Mouse (Mus musculus) bone marrow macrophage, adult 2 months (primary cell): ENCODE results near the gene Olfr418. TPM values are rescaled to one million over a fixed set of nuclear protein-coding genes. Genes with fewer than 3 reads are reported as not detected.
"Not testable (repeated sequence)": the region's sequence is repeated elsewhere in the genome, so short reads cannot be mapped to it uniquely, and the experiment has no call there.

Experiments used
- H3K27ac ChIP-seq: 2 replicates; pipeline ENCODE4 v1.5.1; 2012; ENCODE audit warnings: low read depth, low read length; ENCODE audit not compliant: insufficient read depth
- H3K4me1 ChIP-seq: 2 replicates; pipeline ENCODE4 v1.6.1; 2012; ENCODE audit warnings: low read length; ENCODE audit not compliant: control insufficient read depth, insufficient read depth
- H3K4me3 ChIP-seq: 2 replicates; pipeline ENCODE4 v1.5.1; 2012; ENCODE audit warnings: mild to moderate bottlenecking, low read length, moderate library complexity; ENCODE audit not compliant: insufficient read depth
- CTCF ChIP-seq: IDR thresholded peaks from 2 replicates; pipeline ENCODE4 v1.5.1; 2012; ENCODE audit warnings: low read depth, mild to moderate bottlenecking, low read length, moderate library complexity
- POLR2A ChIP-seq: IDR thresholded peaks from 2 replicates; pipeline ENCODE4 v1.6.1; 2012; ENCODE audit warnings: mild to moderate bottlenecking, low read depth, low read length, borderline replicate concordance
- polyA plus RNA-seq: library from polyadenylated mRNA; stranded (reverse); fragments of >200 nt; gene quantifications from 2 replicates; pipeline ENCODE4 v1.2.4, GENCODE M21; 2012; ENCODE audit not compliant: missing spikeins, insufficient read depth, insufficient read length

Gene Olfr418
- not detected in 2 replicates for polyA plus RNA-seq

DNA sequence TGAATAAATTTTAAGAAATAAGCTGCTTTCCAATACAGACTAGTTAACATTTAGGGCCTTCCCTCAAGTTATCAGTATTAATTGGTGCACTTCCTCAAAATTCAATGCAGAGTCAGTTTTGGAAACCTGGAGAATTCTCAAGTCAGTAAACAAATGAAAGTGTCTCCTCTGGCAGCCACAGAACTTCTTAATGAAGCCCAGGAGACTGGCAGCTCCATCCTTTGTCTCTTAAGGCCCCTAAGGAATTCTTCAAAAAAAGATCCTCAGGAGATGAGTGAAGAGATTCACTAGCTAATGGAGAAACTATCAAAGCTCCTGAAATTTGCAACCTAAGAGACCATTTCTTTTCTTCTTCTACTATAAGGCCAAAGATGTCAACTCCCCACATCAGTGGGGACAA is at the start of gene Olfr418:
Gene Olfr418, plus strand, starts transcription at position 301 of the 400 bp plus-strand sequence.
- Histone ChIP-seq H3K27ac (no peak within 1 kb of the TSS), H3K4me3 (no peak within 1 kb of the TSS), H3K4me1 (no peaks in the 10 kb centered on the region)
- TF ChIP-seq CTCF (no peak), POLR2A (no peak)

DNA sequence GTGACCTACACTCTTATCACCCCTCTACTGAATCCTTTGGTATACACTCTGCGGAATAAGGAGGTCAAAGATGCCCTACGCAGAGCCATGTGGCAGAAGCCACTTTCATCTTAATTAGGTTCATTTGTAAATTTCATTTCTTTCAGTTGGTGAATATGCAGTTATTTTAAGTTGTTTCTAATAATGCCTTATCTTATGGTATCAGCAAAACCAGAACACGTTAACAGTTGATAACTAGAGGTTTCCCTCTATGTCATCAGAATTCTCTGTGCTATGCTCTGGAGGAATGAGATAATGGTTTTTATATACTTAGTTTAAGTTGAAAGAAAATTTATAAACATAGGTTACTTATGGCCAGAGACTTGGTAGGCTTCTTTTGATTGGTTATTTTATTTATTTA is 49.3 kb upstream of the Olfr418 start:
- no peak overlapping the region for H3K27ac ChIP-seq
- TF ChIP-seq POLR2A (no peak), CTCF (no peak)
- no peaks in the 10 kb centered on the region for H3K4me1 ChIP-seq
- no peak overlapping the region for H3K4me3 ChIP-seq

DNA sequence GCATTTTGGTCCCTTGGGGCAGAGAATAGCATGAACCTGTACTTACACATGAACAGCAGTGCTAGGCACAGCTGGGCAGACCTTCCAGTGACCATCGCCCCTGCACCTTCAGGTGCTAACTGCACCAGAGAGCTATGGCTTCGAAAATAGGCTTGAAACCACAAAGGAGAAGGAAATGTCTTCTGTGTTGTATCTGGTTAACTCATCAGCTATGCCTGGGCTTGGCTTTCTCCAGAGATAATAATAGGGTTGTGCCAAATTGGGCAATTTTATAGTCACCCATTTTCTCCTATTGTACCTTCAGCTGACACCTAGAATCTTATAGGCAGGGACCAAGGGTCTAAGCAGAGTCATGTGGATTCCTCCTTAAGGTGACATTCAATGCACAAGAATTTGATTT is 38.7 kb upstream of the Olfr418 start, which contains the start of gene Fcer1a:
Gene Fcer1a, minus strand, starts transcription at position 134 of the 400 bp plus-strand sequence.
- no peak within 1 kb of the TSS for H3K27ac ChIP-seq
- H3K4me1 ChIP-seq = no peaks in the 10 kb centered on the region
- TF ChIP-seq POLR2A = no peak
- no peak for TF ChIP-seq CTCF
- H3K4me3 ChIP-seq = no peak within 1 kb of the TSS

DNA sequence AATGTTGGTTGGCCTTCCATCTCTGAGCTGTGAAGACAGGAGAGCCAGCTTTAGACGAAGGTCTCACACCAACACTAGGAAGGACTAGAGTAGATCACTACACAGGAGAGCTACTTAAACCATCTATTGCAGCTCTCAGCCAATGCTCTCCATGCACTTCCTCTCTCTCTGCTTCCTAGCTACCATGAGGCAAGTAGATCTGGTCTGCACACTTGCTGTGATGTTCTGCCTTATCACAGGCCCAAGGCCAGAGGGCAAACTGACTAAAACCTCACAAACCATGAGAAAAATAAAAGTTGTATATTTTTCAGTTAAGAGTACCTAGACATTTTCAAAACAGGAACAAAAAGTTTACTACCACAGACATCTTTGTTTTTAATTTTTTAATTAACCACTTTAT is 28.8 kb upstream of the Olfr418 start:
- not testable (repeated sequence) for H3K4me1 ChIP-seq, H3K4me3 ChIP-seq, H3K27ac ChIP-seq

DNA sequence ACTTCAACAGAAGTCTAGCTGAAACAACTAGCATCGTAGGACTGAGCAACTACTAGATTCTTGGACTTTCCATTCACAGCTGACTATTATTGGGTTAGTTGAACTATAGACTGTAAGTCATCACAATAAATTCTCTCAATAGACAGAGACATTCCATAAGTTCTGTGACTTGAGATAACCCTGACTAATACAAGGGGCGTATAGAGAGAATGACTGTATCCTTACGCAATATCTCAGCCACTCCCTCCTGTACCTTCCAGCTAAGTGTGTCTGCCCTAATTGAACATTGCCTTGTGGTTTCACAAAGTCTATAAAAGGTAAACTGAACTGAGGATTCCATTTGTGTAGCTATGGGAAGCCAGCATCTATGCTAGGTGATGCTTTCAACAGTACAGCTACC is 15.9 kb upstream of the Olfr418 start:
- H3K4me3 ChIP-seq = no peak overlapping the region
- no peak for TF ChIP-seq POLR2A
- TF ChIP-seq CTCF = no peak
- no peaks in the 10 kb centered on the region for H3K4me1 ChIP-seq
- no peak overlapping the region for H3K27ac ChIP-seq

DNA sequence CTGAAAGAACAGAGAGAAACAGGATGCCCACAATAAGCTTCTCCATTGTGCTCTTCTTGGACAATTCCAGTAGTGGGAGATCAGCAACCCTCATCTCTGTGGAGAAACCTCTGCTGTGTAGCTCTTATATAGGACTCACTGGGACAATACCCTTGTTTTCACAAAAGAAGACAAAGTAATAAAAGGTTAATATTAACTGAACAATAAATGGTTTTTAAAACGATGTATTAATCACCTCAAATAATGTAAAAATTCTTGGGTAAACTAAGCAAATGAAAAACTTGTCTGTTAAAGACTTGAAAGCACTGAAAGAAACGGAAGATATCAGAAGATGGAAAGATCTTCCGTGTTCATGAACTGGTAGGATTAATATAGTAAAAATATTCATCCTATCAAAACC is 11.9 kb downstream of the Olfr418 start, which contains the start of gene Mptx2:
Gene Mptx2, minus strand, starts transcription at position 101 of the 400 bp plus-strand sequence.
- TF ChIP-seq CTCF (no peak), POLR2A (no peak)
- H3K4me3 ChIP-seq = no peak within 1 kb of the TSS
- no peaks in the 10 kb centered on the region for H3K4me1 ChIP-seq
- no peak within 1 kb of the TSS for H3K27ac ChIP-seq

DNA sequence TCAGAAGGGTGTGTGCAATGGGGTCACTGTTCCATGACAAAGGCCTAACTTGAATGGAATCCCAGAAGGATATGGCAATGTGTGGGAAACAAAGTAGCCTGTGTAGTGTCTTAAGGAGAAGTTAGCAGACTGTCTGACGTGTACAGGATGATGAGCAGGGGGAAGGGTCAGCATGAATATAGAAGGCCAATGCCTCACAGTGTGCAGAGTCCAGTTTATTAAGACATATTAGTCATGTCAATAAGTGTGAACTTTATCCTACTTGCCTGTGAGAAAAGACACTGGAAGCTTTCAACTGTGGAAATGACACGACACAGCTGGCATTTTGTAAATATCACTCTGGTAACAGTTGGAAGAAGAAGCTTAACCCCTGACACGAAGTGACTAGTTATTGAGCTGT is 37.0 kb downstream of the Olfr418 start:
- H3K4me3 ChIP-seq, H3K27ac ChIP-seq, H3K4me1 ChIP-seq: not testable (repeated sequence)

DNA sequence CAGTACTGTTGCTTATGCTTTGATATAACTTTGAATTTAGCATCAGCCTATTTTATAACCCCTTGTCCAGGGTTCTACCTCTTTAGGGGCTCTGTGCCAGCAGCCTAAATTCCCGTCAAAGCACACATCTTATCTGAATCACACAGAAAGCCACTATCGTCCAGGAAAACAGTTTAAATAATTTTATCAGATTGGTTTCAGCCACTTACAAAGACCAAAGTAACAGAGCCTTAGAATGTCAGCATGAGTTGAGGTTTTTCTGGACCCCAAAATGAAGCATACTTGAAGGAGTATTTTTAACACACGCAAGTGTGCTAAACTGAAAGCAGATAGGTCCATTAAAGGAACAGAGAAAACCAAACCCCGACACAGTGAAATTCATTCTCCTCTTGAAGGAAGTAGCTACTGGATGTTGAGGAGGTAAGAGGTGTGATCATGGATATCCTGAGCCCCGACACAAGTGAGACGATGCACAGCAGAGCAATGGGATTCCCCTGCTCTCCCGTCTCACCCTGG is 47.8 kb downstream of the Olfr418 start:
- H3K4me1 ChIP-seq, H3K4me3 ChIP-seq, H3K27ac ChIP-seq: not testable (repeated sequence)

DNA sequence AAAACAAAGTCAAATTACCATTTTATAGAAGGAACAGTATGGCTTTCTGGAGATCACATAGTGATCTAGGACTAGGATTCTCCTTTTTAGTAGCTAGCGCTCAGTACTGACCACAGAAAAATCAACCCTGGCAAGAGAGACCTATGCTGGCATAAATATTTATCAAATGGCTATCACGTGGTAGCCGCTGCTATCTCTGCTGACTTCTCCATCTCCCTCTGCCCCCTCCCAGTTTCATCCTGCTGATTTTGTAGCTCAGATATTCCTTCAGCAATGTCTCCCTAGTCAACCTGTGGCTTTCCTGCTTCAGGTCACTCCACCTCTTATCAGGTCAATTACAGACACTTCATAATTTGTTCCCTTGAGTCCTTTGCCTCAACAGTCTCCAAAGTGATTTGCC is 49.9 kb downstream of the Olfr418 start:
- no peak overlapping the region for H3K27ac ChIP-seq
- TF ChIP-seq POLR2A (no peak), CTCF (no peak)
- H3K4me3 ChIP-seq = no peak overlapping the region
- no peaks in the 10 kb centered on the region for H3K4me1 ChIP-seq

DNA sequence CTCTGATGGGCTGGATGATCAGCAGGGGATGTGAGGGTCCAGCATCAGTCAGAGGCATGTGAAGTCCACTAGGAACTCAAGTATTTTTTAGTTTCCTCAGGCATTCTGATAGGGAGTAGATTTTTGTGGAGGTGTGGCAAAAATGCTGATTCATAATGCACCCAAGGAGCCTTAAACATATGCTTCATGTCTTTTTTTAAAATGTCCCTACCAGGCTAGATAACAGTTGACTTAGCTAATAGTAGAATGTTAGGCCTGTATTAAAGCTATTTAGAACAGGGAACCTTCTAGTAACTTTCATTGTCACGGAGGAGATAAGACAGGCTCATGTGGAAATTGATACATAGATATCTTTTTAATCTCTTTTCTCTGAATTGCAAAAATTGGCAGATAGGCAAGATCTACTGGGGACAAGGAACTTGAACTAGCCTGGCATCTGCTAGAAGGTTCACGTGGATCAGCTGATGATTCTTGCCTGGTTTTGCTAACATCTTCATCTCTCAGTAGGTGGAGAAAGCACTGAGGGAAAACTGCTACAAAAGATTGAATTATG is 52.2 kb downstream of the Olfr418 start:
- H3K4me1 ChIP-seq = no peaks in the 10 kb centered on the region

More for the DNA sequence above, 52.2 kb downstream of the Olfr418 start:
- Histone ChIP-seq H3K27ac (no peak overlapping the region), H3K4me3 (no peak overlapping the region)
- no peak for TF ChIP-seq POLR2A
- no peak for TF ChIP-seq CTCF
